Mouse (Mus musculus): ENCODE results near the gene Tmem100.

DNA sequence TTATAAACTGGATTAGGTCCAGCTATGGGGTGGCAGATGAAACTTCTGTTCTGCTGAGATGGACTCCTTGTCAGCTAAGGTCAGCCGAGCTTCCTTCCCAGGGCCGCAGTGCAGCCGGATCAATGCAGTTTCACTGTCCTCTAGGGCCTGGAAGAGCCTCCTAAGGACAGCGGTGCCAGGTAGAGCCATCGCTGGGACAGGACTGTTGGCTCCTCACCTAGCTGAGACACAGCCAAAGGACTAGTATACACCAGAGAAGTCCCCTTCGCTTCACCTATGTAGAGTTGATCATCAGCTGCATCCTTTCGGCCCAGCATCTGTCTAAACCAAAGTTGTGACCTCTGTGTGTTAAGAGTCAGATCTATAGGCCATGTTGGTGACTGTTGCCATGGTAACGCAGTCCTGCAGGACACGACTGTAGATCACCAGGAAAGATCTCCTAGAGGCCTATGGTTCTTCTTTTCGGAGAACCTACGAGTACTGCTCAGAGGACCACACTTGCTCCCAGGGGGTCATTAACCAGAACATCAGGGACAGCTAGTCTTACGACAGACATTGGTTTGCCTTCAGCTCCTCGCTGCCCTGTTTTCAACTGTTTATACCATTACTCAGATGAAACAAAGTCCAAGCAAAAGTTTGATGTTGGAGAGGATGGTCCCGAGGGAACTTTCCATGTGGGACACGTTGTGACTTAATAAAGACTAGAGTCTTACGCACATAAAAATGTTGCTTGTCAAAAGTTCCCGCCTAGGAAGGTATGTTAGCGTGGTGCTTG, 31.0 kb upstream of the Tmem100 start:
- TF ChIP-seq CTCF (IDR thresholded peaks at IDR 0.05; ENCODE audit: low read depth, low read length) (no peak), POLR2A (IDR thresholded peaks at IDR 0.05; ENCODE audit: borderline replicate concordance, low read depth, low read length) (no peak)

Measured in bone marrow macrophage, adult 2 months (primary cell).